Mouse (Mus musculus) CD8-positive naive resting alpha-beta T cell, adult 57 days (primary cell): ENCODE measurements around the gene Rab4a. TPM values are rescaled to one million over a fixed set of nuclear protein-coding genes. Genes with fewer than 3 reads are reported as not detected.

Source experiments
- total RNA-seq: library from RNA; stranded (reverse); gene quantifications from one replicate; pipeline ENCODE4 v1.2.4, GENCODE M21; 2023

Rab4a gene
- 1.2 TPM for total RNA-seq

GRCm38 (mm10) chr8:123805718-123806373 is at the start of gene Rab4a:
Gene Rab4a (plus strand): TSS chr8:123805985.

GRCm38 (mm10) chr8:123859648-123860259 is 54.0 kb downstream of the Rab4a start, which contains the start of gene Ccsap:
Gene Ccsap (minus strand): TSS chr8:123860209.

Other genes with a start within 250 kb of the Rab4a start
- gene Rhou, start 152.1 kb upstream of the Rab4a start, total RNA-seq, result not detected
- gene Ccsap, start 54.2 kb downstream of the Rab4a start, total RNA-seq, result 23.0 TPM
- gene Acta1, start 88.8 kb downstream of the Rab4a start, total RNA-seq, result not detected
- 24.8 TPM for gene Nup133, start 143.3 kb downstream of the Rab4a start, total RNA-seq
- 2.2 TPM for gene Abcb10, start 177.1 kb downstream of the Rab4a start, total RNA-seq
- gene Taf5l, start 215.4 kb downstream of the Rab4a start, total RNA-seq, result 66.9 TPM
- 21.2 TPM for gene Urb2, start 215.5 kb downstream of the Rab4a start, total RNA-seq